16 mouse cellular contexts compared by ENCODE assay signal in genomic region chr12:70776683-70777082, GRCm38 (mm10). TPM values are rescaled to one million over a fixed set of nuclear protein-coding genes. Genes with fewer than 3 reads are reported as not detected.
A peak's percentile ranks its signal among the peaks of the same experiment; 100 is the strongest.
DNase-seq lines count a peak whose midpoint lies in the region; ATAC-seq and TF ChIP-seq lines count a peak whose summit lies in the region.
"Had no signal": no experiment of that assay in that cellular context is flagged by ENCODE, and none has a peak within 500 bp of the region (broad histone marks: within the 10 kb centered on the region; RNA-seq: fewer than 3 reads in every experiment).

No protein-coding gene starts in this region.

- no peak overlapping the region for H3K9ac ChIP-seq in forebrain, embryonic 15.5 days (replicated peaks)
- H3K9ac ChIP-seq in forebrain, embryonic 14.5 days (ENCODE audit: low read length): no peak overlapping the region
- H3K9ac ChIP-seq in heart, embryonic 16.5 days (ENCODE audit: low read length): 0 out of 2 replicates have a peak overlapping the region, but pooled peaks have one; percentile 25
- H3K9ac ChIP-seq: liver, embryonic 12.5 days; stomach, embryonic 15.5 days had no signal

- no peak for TF ChIP-seq POLR2A in testis, adult 2 months (IDR thresholded peaks at IDR 0.05; ENCODE audit: control insufficient read depth, low read depth, low read length)

- WGBS in forebrain, embryonic 15.5 days: 70% methylated on average over 12 of the region's 12 CpGs
- WGBS in forebrain, embryonic 14.5 days: 71% methylated on average over 12 of the region's 12 CpGs
- 60% methylated on average over 12 of the region's 12 CpGs for WGBS in heart, embryonic 16.5 days

- intact Hi-C loops in heart, postnatal 10 days (cut with DNase I): no loop called here
- intact Hi-C loops in left cerebral cortex, adult 2 months (cut with DNase I): loop anchor here (5.0 kb wide), 3 partner anchors 49 to 79 kb away; no protein-coding TSS in a partner anchor

- no peaks in the 10 kb centered on the region for H3K9me3 ChIP-seq in forebrain, embryonic 15.5 days
- H3K9me3 ChIP-seq in forebrain, embryonic 14.5 days (replicated peaks; ENCODE audit: control insufficient read depth, low read length): no peaks in the 10 kb centered on the region
- H3K9me3 ChIP-seq in heart, embryonic 16.5 days (replicated peaks; ENCODE audit: control insufficient read depth, low read length): no peaks in the 10 kb centered on the region
- H3K9me3 ChIP-seq: G1E; hindbrain, embryonic 10.5 days; liver, embryonic 12.5 days; stomach, embryonic 15.5 days had no signal

- no peak overlapping the region for H3K4me2 ChIP-seq in forebrain, embryonic 15.5 days (replicated peaks)
- H3K4me2 ChIP-seq in forebrain, embryonic 14.5 days (ENCODE audit: low read length): no peak overlapping the region
- H3K4me2 ChIP-seq in heart, embryonic 16.5 days (ENCODE audit: low read depth, low read length): no peak overlapping the region
- H3K4me2 ChIP-seq: liver, embryonic 12.5 days; stomach, embryonic 15.5 days had no signal

- H3K4me3 ChIP-seq in forebrain, embryonic 15.5 days: no peak overlapping the region
- no peak overlapping the region for H3K4me3 ChIP-seq in forebrain, embryonic 14.5 days (ENCODE audit: low read depth, low read length)
- H3K4me3 ChIP-seq in heart, embryonic 16.5 days (ENCODE audit: low read length): no peak overlapping the region
- H3K4me3 ChIP-seq in left cerebral cortex, adult 2 months: peak overlapping the region; percentile 11; the same call in 1 of the 2 replicates
- no peak overlapping the region for H3K4me3 ChIP-seq in testis, adult 2 months (ENCODE audit: control insufficient read depth, low read depth, low read length)
- H3K4me3 ChIP-seq: hindbrain, embryonic 10.5 days; liver, embryonic 12.5 days; stomach, embryonic 15.5 days had no signal

- H3K27ac ChIP-seq in forebrain, embryonic 15.5 days (replicated peaks): 0 out of 2 replicates have a peak overlapping the region, but pooled peaks have one; percentile 1
- H3K27ac ChIP-seq in forebrain, embryonic 14.5 days (ENCODE audit: low read depth, low read length): no peak overlapping the region
- no peak overlapping the region for H3K27ac ChIP-seq in heart, embryonic 16.5 days (ENCODE audit: low read length)
- peak overlapping the region; percentile 75 for H3K27ac ChIP-seq in left cerebral cortex, adult 2 months
- peak overlapping the region; percentile 32; the same call in 1 of the 2 replicates for H3K27ac ChIP-seq in testis, adult 2 months (ENCODE audit: control insufficient read depth, insufficient read depth, low read depth, low read length)
- H3K27ac ChIP-seq: hindbrain, embryonic 10.5 days; liver, embryonic 12.5 days; stomach, embryonic 15.5 days had no signal

- no peak for TF ChIP-seq CTCF in left cerebral cortex, adult 2 months (IDR thresholded peaks at IDR 0.05)
- no peak for TF ChIP-seq CTCF in testis, adult 2 months (IDR thresholded peaks at IDR 0.05; ENCODE audit: control insufficient read depth, insufficient read depth, insufficient replicate concordance, low read depth, low read length)

- peak; percentile 51; the same call in 1 of the 2 replicates for ATAC-seq in forebrain, embryonic 15.5 days (replicated peaks)
- no peak for ATAC-seq in forebrain, embryonic 14.5 days
- ATAC-seq in heart, embryonic 16.5 days (replicated peaks; ENCODE audit: extremely low read depth, insufficient read depth, low FRiP score): no peak
- ATAC-seq: liver, embryonic 12.5 days; midbrain, embryonic 16.5 days had no signal

- H3K36me3 ChIP-seq in forebrain, embryonic 15.5 days: no peaks in the 10 kb centered on the region
- no peaks in the 10 kb centered on the region for H3K36me3 ChIP-seq in forebrain, embryonic 14.5 days (ENCODE audit: control insufficient read depth, insufficient read depth, low read length)
- H3K36me3 ChIP-seq in heart, embryonic 16.5 days (ENCODE audit: control insufficient read depth, insufficient read depth): no peaks in the 10 kb centered on the region
- no peaks in the 10 kb centered on the region for H3K36me3 ChIP-seq in testis, adult 2 months (ENCODE audit: control insufficient read depth, insufficient read depth, low read length)
- H3K36me3 ChIP-seq: G1E; hindbrain, embryonic 10.5 days; liver, embryonic 12.5 days; stomach, embryonic 15.5 days had no signal

- peaks cover 16% of the 10 kb centered on the region for H3K4me1 ChIP-seq in forebrain, embryonic 15.5 days
- peaks cover 4% of the 10 kb centered on the region; the same call in 1 of the 2 replicates for H3K4me1 ChIP-seq in forebrain, embryonic 14.5 days (ENCODE audit: control insufficient read depth, insufficient read depth, low read length)
- peaks cover 10% of the 10 kb centered on the region for H3K4me1 ChIP-seq in heart, embryonic 16.5 days (ENCODE audit: control insufficient read depth, insufficient read depth, low read length)
- H3K4me1 ChIP-seq in testis, adult 2 months (ENCODE audit: control insufficient read depth, insufficient read depth, low read length): peaks cover 12% of the 10 kb centered on the region
- H3K4me1 ChIP-seq: hindbrain, embryonic 10.5 days; liver, embryonic 12.5 days; stomach, embryonic 15.5 days had no signal

- no peaks in the 10 kb centered on the region for H3K27me3 ChIP-seq in forebrain, embryonic 15.5 days
- H3K27me3 ChIP-seq in forebrain, embryonic 14.5 days (replicated peaks; ENCODE audit: control insufficient read depth, insufficient read depth, low read length): no peaks in the 10 kb centered on the region
- H3K27me3 ChIP-seq in heart, embryonic 16.5 days (ENCODE audit: control insufficient read depth, insufficient read depth, low read length): no peaks in the 10 kb centered on the region
- H3K27me3 ChIP-seq in testis, adult 2 months (ENCODE audit: control insufficient read depth, insufficient read depth, low read length): no peaks in the 10 kb centered on the region
- H3K27me3 ChIP-seq: liver, embryonic 12.5 days; stomach, embryonic 15.5 days had no signal

- no peak for DNase-seq in forebrain, embryonic 14.5 days (ENCODE audit: low spot score)
- DNase-seq in heart, postnatal 10 days: no peak
- no peak for DNase-seq in left cerebral cortex, adult 2 months (ENCODE audit: extremely low spot score in 1 of 2, low spot score in 2 of 2)
- DNase-seq in left cerebral cortex, adult 9 months (ENCODE audit: low spot score in 2 of 2): no peak
- DNase-seq in testis, postnatal 14 days (ENCODE audit: low spot score): no peak
- DNase-seq: adrenal gland, postnatal 14 days; kidney, adult 2 months; thymus, postnatal 4 days had no signal

RNA-seq across cellular contexts. Expression of gene Frmd6, which starts 48.6 kb away (rescaled TPM):
- polyA plus RNA-seq in forebrain, embryonic 15.5 days (2015; fragmentation: Nextera tagmentation; extraction: Ambion mirVana): 11.8 and 11.9 TPM in 2 replicates
- polyA plus RNA-seq in forebrain, embryonic 14.5 days (2014; fragmentation: Nextera tagmentation; extraction: Ambion mirVana): 8.5 and 11.8 TPM in 2 replicates
- 25.7 and 27.7 TPM in 2 replicates for polyA plus RNA-seq in heart, embryonic 16.5 days (2015; fragmentation: Nextera tagmentation; extraction: Ambion mirVana)
- 10 to 100 TPM; 44.5 to 51.4 TPM for total RNA-seq in heart, postnatal 10 days (2021)
- total RNA-seq in left cerebral cortex, adult 2 months (2021): 10 to 100 TPM; 47.7 to 62.4 TPM
- 5.3 and 5.7 TPM in 2 replicates for polyA plus RNA-seq in testis, adult 2 months (2012; rRNA removed)

Comparison
In these comparisons a context has a peak if more than half of its experiments do, and no peak if none do; other contexts are left out.
1. H3K27ac ChIP-seq: peak in forebrain, embryonic 15.5 days (single experiment), left cerebral cortex, adult 2 months (single experiment) and testis, adult 2 months (single experiment); none in forebrain, embryonic 14.5 days (single experiment) and heart, embryonic 16.5 days (single experiment).